Mouse (Mus musculus): Measurements from ENCODE around the gene Eml3.
A peak's percentile ranks its signal among the peaks of the same experiment; 100 is the strongest.
"Not testable (repeated sequence)": the region's sequence is repeated elsewhere in the genome, so short reads cannot be mapped to it uniquely, and the experiment has no call there.

Gene Eml3

DNA sequence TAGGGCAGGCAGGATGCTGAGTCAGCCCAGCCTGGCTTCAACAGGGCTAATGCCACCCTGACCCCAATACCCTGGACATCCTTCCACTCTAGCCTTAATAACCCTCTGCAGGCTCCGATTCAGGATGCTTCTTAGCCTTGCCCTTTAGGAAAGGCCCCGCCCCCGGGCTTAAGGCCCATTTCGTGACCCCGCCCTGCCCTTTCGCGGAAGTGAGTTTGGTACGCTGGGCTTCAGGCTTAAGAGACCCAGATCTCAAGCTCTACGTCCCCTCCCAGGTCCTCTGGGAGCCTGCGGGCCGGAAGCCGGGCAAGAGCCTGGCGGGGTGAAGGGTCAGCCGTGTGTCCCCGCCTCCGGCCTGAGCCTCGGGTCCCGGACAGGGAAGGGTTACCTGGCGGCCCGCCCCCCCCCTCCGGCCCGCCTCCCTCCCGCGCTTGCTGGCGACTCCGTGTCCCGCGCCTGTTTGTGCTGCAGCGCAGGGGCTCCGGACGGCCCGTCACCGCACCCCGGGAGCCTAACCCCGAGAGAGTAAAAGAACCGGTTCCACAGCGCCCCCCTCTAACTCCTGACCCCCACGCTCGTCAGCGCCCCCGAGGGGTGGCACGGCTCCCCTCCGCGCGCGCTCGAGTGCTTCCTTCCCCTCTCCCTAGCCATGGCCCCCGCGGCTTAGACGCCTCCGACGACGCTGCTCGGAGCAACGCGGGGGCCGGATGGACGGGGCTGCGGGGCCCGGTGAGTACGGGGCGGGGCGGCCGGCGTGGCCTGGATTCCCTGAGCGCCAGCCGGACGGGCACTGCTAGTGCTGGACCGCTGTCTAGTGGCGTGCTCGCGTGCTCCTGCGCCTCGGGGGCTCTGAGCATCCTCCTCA lies at the start of gene Eml3, which contains the start of gene Rom1:
Gene Eml3, plus strand, starts transcription at position 329 of the 865 bp plus-strand sequence.
Gene Rom1, minus strand, starts transcription at position 133 of the 865 bp plus-strand sequence.
- peak in 1 of 2 experiments; percentile 47 for DNase-seq (ENCODE audit: low spot score in 2 of 2)

DNA sequence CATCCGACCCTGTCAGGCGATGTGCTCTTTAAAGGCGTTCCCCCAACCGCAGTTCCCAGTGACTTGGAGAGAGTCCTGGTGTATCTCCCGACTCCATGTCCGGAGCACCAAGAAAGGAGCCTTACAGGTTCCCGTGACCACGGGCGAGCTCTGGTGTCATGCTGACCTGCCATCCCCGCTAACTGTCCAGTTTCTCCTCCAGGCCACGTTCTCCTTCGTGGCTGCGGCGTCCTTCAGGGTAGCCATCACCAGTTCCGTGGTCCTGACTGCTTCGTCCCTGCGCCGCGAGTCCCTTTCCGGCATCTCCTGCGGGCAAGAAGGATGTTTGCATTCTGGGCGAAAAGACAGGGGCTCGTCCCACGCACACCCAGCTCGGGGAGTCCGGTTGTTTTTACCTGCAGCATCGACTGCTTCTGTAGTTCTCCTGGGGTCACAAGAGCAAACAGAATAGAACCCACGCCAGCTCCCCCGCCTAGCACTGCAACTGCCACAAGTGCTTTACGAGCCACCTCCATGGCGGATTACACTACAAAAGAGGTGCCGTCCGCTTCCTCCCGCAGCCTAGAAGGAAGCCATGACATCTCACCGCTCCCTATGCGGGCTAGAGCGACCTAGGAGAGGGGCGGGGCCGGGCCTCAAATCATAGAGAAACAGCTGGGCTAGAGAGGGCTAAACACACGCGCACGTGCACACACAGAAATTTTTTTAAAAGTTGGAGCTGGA lies 48.9 kb upstream of the Eml3 start, which contains the start of gene Uqcc3:
Gene Uqcc3, minus strand, starts transcription at position 613 of the 723 bp plus-strand sequence.
- DNase-seq (ENCODE audit: low spot score in 2 of 2) = peak; percentile 77 to 82

DNA sequence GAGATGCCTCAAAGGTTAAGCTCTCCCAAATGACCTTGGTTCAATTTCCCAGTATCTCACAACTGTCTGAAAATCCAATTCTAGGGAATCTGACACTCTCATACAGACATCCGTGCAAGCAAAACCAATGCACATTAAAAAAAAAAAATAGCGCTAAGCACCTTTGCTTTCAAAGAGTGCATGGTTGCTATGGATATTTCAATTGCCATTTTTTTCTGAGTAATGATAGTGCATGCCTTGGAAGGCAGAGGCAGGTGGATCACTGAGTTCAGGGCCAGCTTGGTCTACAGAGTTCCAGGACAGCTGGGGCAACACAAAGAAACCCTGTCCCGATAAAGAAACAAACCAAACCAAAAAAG lies 48.3 kb upstream of the Eml3 start:
- no peak for DNase-seq (ENCODE audit: low spot score in 2 of 2)

DNA sequence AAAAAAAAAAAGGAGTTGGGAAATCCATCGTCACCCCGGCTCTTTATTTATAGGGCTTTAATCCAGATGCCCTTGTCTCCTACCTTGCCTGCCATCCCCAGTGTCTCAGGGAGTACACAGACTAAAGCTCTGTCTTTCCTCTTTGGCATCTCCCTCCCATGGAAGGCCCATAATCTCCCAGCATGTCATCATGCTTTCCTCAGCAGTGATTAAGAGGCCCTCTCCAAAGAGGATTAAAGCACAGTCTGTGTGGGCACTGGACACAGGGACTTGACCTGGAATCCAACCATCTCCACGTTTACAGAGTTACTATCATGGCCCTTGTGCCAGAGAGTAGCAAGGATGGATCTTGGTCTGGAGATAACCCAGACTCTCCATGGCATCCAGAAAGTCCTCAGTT lies 45.7 kb upstream of the Eml3 start, which contains the start of the genes Lbhd1 and Gm49403:
Gene Lbhd1, plus strand, starts transcription at position 117 of the 400 bp plus-strand sequence.
Gene Gm49403, plus strand, starts transcription at position 315 of the 400 bp plus-strand sequence.
- DNase-seq (ENCODE audit: low spot score in 2 of 2) = no peak

DNA sequence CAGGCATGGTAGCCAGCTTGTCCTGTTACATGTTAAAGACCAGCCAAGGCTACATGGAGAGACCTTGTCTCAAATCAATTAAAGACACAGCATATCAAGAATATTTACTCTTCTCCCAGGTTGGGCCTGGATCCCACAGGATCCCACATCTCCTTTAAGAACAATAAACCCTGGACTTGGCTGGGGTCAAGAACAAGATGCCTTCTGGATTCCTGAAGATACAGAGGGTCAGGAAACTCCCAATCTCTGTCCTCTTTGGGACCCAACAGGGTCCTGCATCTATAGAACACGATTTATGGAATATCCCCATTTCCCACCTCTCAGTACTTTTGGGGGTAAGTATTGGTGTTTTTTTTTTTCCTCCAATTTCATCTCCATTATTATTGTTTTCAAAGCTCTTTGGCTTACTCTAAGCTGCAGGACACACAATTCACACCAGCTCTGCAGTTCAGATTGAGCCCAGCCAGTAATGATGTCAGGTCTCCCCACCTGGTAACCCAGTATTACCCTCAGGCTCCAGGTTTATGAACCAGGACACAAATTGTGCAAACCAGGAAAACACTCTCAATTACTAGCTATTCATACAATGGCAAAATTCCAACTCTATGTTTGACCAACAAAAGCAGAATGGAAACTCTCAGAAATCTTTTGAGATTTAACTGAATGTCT lies 42.3 kb upstream of the Eml3 start:
- DNase-seq (ENCODE audit: low spot score in 2 of 2) = no peak

DNA sequence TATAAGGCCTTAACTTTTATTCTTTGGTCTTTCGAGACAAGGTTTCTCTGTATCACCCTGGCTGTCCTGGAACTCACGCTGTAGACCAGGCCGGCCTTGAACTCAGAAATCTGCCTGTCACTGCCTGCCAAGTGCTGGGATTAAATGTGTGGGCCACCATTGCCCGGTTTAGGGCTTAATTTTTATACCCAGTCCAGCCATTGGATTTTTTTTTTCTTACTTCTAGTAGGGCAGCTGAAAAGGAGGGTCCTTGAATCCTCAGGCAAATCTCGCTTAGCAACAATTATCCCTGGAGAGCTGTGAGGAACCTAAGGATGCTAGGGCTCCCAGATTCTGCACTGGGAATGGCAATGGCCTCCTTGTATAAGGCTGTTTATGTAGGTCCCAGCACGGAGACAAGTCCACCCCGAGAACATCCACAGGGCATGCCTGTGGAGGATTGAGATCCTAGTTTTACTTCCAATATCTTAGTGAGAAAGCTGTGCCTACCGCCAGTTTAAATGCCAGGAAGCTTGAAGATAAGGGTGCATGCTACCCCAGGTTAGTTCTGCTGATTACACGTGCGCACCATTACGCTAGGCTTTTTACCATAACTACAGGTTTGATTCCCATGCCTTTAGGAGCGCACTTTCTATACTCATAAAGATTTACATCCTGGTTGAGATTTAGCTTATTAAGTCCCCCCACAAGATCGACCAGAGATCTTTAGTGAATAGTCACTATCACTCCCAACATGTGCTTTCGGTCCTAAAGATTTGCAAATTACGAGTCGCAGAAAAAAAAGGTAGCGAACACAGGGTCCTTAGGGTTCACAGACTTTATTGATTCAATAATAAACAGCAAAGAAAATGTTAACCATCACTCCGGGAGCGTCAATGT lies 41.5 kb upstream of the Eml3 start:
- DNase-seq (ENCODE audit: low spot score in 2 of 2) = no peak

DNA sequence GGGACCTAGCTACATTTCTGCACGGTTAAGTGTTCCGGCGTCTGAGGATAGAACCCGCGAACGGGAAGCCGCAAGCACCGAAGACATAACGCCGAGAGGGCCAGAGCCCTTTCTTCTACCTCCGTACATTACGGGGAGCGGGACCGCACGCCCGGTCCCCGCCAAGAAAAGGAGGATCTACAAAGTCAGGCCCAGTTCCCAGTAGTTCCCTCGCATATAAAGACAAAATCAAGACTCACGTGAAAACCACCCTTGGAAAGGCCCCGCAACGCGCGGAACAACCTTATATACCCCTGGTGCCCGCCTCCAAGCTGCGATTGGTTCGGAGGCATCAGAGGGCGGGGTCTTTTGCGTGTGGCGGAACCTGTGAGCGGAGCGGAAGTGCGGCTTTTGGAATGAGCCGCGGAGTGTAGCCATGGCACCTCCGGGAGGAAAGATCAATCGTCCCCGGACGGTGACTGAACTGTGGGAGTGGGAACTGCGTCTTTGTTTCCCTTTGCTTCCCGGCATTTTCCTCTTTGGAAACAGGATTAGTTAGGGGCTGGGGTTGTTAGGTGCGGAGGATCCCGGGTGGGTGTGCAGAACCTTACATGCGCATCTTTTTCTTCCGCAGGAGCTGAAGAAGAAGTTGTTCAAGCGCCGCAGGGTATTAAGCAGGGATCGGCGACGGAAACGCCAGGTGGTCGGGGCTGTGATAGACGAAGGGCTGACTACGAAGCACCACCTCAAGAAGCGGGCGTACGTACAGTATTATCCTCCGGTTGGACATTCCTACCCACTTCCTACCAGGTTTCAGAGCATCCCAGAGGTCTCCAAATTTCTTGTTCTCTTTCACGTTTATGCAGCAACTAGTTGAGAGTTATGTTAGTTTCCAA lies 40.6 kb upstream of the Eml3 start, which contains the start of the genes 1810009A15Rik and Gm49416:
Gene 1810009A15Rik, plus strand, starts transcription at position 343 of the 875 bp plus-strand sequence.
Gene Gm49416, plus strand, starts transcription at position 416 of the 875 bp plus-strand sequence.
- peak; percentile 85 to 92 for DNase-seq (ENCODE audit: low spot score in 2 of 2)

DNA sequence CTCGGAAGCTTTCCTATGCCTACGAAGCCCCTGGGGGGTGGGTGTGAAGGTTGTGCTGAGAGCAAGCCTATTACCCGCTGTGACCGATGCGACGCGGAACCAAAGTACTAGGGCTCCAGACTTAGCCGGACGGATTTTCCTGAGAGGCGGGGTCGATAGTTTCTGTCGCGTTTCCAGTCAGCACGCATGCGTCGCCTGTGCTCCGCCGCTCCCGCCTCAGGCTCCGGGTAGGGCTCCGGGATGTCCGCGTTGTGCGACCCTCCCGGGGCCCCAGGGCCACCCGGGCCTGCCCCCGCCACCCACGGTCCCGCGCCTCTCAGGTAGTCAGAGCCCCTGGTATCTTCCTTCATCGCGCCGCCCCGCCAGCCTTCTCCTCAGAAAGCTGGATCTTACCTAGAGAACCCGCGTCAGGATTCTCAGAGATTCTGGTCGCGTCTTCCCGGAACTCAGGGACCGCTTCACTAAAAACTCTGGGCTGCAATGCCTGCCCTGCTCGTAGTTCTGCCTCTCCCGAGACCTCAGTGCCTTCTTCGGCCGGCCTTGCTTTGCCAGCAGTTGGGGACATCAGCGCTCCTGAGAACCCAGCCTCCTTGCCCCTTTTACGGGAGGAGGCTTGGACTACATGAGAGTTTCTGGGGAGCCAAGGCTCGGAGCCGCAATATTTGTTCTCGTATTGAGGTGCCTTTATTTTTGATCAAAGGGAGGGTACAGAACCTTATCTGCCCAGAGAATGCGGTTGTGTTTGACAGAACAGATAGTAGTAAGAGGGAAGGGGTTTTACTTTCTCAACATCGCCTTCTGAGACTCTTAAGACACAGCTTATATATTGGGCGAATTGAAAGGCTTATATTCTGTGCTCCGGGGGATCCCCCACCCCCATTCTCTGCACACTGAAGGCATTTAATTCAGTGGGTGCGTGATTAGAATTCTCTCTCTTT lies 36.3 kb upstream of the Eml3 start, which contains the start of gene Ints5:
Gene Ints5, plus strand, starts transcription at position 177 of the 938 bp plus-strand sequence.
- peak; percentile 63 to 83 for DNase-seq (ENCODE audit: low spot score in 2 of 2)

DNA sequence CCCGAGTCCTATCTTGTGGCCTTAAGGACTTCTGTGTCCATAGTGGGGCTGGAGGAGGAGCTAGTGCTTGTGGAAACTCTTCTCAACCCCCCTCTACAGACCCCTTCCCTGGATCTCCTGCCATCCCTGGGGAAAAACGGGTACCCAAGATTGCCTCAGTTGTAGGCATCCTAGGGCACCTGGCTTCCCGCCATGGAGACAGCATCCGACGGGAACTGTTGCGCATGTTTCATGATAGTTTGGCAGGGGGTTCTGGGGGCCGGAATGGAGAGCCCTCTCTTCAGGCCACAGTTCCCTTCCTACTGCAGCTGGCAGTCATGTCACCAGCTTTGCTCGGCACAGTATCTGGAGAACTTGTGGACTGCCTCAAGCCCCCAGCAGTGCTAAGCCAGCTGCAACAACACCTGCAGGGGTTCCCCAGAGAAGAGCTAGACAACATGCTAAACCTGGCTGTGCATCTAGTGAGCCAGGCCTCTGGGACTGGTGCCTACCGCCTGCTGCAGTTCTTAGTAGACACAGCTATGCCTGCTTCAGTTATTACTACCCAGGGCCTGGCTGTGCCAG lies 33.9 kb upstream of the Eml3 start:
- no peak for DNase-seq (ENCODE audit: low spot score in 2 of 2)

DNA sequence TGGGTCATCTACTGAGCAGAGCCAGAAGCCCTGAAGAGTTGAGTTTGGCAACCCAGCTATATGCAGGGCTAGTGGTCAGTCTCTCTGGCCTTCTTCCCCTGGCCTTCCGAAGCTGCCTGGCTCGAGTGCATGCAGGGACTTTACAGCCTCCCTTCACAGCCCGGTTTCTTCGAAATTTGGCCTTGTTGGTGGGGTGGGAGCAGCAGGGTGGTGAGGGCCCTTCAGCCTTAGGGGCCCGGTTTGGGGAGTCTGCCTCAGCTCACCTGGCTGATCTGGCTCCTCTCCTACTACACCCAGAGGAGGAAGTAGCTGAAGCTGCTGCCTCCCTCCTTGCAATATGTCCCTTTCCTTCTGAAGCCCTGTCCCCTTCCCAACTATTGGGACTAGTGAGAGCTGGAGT lies 33.1 kb upstream of the Eml3 start:
- DNase-seq (ENCODE audit: low spot score in 2 of 2) = not testable (repeated sequence)

DNA sequence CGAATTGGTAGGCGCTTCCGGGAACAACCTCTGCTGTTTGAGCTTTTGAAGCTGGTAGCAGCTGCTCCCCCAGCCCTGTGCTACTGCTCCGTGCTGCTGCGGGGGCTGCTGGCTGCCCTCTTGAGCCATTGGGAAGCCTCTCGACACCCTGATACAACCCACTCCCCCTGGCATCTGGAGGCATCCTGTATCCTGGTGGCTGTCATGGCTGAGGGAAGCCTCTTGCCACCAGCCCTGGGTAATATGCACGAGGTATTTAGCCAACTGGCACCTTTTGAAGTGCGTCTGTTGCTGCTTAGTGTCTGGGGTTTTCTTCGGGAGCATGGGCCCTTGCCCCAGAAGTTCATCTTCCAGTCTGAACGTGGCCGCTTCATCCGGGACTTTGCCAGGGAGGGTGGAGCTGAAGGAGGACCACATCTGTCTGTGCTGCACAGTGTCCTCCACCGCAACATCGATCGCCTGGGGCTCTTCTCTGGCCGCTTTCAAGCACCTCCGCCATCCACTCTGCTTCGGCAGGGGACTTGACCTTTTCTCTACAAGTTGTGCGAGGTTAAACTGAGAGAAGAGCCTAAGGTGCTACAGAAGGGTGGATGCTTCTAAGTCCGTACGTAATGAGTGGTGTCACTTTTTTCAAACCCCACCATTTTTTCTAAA lies 32.0 kb upstream of the Eml3 start:
- DNase-seq (ENCODE audit: low spot score in 2 of 2) = not testable (repeated sequence)

DNA sequence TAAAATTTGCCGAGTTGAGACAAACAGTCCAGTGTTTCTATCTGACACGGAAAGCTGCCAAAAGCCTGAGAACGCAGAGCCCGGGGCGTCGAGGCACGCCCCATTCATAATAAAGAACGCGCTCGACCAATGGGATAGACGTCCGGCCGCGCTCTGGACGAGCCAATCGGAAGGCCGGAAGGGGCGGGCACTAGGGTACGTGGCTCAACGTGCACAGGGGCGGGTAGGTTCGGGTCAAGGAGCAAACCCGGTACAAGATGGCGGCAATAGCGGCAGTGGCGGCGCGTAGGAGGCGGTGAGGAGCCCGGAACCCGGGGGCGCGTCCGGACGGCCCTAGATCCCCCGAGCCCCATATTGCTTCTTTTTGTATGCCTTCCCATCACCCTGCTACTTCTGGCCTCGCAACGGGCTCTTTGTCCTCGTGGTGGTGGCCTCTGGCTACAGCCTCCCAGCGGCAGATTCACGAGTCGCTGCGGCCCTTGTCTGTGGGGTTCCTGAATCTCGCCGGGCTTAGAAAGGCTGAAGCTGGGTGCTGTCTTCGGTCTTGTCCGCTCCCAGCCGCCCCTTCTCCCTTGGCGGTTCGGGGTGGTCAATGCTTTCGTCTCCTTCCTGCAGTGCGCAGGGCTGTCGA lies 31.4 kb upstream of the Eml3 start, which contains the start of gene Ganab:
Gene Ganab, plus strand, starts transcription at position 207 of the 631 bp plus-strand sequence.
- DNase-seq (ENCODE audit: low spot score in 2 of 2) = peak; percentile 86 to 96

DNA sequence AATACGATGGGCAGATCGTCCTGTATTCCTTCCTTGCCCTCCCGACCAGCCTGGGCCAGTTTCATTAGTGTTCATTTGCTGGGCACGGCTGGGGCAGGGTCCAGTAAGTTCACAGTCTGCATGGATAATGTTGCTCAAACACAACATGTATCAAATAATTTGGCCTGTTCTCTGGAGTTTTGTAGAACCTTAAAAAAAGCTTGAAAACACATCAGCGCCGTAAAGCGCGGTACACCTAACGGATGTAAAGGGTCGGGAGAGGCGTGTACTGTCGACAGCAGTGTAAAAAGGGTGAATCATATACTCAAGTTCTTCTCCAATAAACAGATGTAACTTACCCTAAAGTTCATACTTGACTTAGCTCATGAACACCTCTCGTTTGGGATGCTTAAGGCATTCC lies 30.8 kb upstream of the Eml3 start:
- DNase-seq (ENCODE audit: low spot score in 2 of 2) = no peak

DNA sequence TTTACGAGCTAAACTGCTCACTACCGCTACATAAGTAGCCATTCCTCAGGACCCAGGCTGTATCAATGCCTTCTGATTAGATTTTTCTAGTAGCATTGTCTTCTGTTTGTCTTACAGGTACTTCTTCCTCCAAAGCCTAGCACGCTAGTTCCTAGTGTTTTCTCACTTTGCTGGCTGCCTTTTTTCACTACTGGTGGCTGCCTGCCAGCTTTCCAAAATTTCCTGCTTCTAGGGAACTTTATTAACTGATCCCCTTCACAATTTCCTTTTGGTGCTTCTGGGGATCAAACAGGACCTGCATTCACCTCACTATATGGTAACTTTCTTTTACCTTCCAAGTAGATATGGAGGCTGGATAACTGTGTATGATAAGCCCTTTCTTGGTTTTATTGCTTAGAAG lies 30.3 kb upstream of the Eml3 start:
- DNase-seq (ENCODE audit: low spot score in 2 of 2) = no peak

DNA sequence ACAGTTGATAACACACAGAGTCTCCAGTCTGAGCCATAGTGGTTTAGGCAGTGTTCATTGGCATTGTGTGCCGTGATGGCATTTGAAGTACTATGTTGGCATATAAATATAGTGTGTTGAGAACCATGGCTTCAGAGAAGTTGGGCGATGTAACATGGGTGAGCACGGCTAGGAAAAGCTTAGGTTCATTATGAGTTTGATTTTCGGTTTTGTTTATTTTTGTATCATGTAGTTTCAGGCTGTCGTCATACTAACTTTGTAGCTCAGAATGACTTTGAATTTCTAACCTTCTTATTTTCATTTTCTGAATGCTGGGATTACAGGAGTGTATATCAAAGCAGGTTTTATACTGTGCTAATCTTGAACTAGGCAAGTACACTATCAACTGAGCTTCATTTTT lies 25.9 kb upstream of the Eml3 start:
- DNase-seq (ENCODE audit: low spot score in 2 of 2) = no peak

DNA sequence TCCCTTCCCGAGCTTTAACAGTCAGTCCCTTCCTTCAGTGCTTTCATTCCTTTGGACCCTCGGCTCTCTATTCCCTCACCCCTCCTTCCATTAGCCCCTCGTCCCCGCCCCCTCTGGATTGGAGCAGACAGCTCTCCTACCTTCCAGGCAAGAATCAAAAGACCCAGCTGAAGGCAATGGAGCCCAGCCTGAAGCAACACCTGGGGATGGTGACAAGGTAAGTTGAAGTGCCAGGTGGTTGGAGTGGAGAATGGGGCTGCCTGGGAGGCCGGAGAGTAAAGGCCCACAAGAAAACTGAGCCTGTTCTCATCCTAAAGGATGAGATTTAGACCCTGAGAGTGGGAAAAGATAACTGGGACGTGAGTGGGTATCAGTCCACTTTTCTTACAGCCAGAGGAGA lies 20.8 kb upstream of the Eml3 start:
- DNase-seq (ENCODE audit: low spot score in 2 of 2) = no peak

DNA sequence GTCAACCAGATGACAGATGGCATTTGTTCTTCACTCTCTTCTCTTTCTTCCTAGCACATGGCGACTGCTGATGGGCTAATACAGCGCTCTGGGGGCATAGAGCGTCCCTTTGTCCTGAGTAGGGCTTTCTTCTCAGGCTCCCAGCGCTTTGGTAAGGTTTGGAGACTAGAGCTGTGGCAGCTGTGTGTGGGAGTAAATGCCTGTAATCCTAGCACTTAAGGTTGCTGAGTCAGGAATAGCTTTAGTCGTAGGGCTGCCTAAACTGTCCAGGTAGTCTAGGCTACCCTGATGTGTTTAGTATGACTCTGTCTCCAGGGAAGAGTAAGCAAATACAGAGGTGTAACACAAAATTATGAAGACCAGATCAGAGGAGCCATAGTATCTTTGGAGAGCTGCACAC lies 17.5 kb upstream of the Eml3 start:
- DNase-seq (ENCODE audit: low spot score in 2 of 2) = no peak

Measured in frontal cortex, postnatal 25 days (tissue).